Mouse (Mus musculus): ENCODE results near the gene Tbcd. TPM values are rescaled to one million over a fixed set of nuclear protein-coding genes. Genes with fewer than 3 reads are reported as not detected.
"Not testable (repeated sequence)": the region's sequence is repeated elsewhere in the genome, so short reads cannot be mapped to it uniquely, and the experiment has no call there.

Gene Tbcd
- total RNA-seq, 2 experiments from 2014 or later = 13.9 to 14.3 TPM

DNA sequence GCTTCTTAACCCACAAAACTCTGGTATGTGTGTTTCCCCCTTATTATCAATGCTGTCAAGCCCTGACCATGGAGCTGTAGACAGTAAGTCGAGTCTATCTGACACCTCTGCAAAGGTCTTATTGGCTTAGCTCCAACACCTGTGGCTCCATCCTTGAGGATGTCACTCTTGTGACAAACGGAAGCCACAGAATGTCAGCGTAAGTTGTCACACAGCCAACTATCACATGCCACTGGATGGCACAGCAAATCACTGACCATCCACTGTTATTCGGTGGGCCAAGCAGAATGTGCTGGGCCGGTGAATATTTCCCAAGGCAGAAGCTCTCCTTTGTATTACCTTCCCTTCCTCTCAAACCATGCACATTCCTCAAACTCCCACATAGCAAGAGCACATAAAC, 196.4 kb downstream of the Tbcd start:
- no peak for DNase-seq
- intact Hi-C loops (cut with DNase I) = no loop called here

DNA sequence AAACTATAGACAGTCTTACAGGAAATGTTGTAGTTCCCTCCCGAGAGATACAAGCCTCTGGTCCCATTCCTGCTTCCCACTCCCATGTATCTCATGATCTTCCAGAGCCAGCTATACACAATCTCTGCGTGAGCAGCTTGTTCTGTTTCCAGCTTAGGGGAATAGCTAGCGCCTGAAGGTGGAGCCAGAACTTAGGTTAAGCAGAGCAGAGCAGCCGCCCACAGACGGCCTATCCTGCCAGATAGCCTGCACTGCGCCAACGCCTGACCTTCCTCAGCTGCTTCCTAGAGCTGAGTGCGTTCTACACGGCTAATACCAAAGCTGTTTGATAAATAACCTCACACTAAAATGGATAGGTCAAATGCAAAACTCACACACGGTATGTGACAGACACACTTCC, 198.2 kb downstream of the Tbcd start:
- peak; percentile 61 to 70 for DNase-seq
- intact Hi-C loops (cut with DNase I) = loop anchor here (5.0 kb wide), 1 partner anchor 52 kb away; the partner anchor contains the start of gene Metrnl

DNA sequence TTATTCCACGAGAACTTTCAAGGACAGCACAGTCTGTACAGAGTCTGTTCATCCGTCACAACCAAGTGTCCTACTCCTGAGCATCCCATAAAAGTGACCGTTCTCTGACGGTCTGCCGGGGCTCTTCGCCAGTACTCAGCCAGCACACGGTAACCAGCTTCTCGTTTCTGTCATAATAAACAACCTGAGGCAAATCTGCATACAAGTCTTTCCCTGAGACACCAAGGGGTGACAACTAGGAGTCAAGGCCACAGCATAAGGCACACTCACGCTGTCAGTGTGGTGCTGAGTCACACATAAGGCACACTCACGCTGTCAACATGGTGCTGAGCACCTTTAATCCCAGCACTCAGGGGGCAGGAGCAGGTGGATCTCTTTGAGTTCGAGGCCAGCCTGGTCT, 198.9 kb downstream of the Tbcd start:
- intact Hi-C loops (cut with DNase I) = loop anchor here (5.0 kb wide), 1 partner anchor 52 kb away; the partner anchor contains the start of gene Metrnl
- no peak for DNase-seq

DNA sequence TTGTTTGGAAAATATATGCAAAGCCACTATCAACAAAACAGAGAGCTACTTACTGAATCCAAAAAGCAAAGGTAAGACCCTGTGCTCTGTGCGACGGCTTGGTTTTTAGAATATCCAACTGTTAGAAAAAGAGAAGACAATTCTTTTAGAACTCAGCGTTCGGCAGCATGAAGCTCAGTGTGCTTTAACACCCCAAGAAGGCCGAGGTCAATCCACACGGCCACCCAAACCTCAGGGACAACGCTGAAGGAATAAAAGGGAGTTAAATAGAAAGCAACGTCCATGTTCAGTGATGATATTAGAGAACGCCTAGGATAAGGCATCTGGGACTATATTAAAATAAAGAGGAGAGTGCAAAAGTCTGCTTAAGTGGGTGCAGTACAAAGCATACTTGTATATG, 199.8 kb downstream of the Tbcd start:
- DNase-seq = no peak
- intact Hi-C loops (cut with DNase I) = loop anchor here (5.0 kb wide), 1 partner anchor 51 kb away; the partner anchor contains the start of gene Metrnl

DNA sequence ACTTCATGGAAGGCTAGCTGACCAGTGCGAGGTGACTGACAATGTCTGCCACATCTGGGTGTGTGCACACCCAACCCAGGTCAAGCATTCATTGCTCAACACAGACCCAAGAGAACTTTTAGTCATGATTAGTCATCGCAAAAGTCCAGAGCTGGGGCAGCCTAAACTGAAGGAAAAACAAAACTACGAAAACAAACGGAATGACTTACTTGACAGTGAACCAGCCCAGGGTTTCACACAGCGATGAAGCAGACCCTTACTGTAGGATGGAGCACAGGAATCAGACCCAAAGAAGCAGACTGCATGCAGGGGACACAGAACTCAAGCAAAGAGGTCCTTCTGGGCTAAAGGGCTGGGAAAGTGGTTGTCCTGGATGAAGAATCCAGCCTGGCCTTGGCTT, 200.2 kb downstream of the Tbcd start:
- intact Hi-C loops (cut with DNase I) = loop anchor here (1.0 to 5.0 kb wide), 2 partner anchors 50 to 156 kb away; partner anchors contain the start of gene Metrnl
- DNase-seq = no peak

DNA sequence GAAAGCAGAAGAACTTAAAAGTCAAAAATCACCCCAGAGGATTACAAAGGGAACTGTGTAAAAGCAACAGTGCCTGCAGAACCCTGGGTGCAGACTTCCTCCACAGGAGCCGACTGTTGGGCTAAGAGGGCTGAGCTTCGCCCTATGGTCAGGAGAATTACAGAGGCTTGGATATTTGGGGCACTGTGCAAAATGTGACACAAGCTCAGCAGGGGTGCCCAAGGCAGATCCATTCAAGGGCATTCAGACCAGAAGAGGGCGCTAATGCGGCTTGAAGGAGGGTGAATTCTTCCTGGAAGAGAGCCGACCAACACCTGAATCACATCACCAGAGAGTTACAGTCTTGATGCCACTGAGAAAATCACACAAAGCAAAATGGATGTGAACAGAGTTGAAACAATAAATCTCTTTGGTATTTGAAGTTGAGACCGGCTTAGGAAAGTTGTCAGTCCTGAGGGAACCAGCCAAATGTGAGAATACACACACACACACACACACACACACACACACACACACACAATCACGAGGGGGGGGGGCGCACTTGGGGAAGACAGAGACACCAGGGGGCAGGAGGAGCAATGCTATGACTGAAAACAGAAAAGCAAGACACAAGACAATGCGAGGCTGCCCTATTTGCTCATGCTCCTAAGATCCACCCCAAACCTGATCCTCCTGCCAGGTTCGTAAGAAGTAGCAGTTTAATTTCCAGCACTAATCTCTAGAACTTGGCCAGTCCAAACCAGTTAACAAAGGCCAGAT, 201.0 kb downstream of the Tbcd start:
- intact Hi-C loops (cut with DNase I) = loop anchor here (1.0 to 5.0 kb wide), 2 partner anchors 50 to 156 kb away; partner anchors contain the start of gene Metrnl
- peak; percentile 62 to 82 for DNase-seq

DNA sequence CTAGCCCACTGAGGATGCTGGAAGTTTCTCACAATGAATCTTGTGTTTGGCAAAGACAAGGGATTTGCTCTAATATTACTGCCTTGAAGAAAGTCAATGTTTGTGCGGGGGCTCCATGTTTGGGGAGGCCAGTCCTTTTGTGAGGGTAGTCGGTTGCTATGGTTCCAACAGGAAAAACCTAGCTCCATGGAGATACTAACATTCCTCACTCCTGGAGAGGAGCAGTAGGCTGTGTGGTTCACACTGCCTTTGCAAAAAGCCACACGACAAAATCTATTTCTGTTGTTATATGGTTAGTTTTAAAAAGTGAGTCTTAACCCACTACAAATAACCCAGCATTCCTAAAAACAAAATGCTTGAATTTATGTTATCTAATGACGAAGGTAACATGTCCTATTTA, 201.9 kb downstream of the Tbcd start:
- no peak for DNase-seq
- intact Hi-C loops (cut with DNase I) = loop anchor here (5.0 kb wide), 1 partner anchor 49 kb away; the partner anchor contains the start of gene Metrnl

DNA sequence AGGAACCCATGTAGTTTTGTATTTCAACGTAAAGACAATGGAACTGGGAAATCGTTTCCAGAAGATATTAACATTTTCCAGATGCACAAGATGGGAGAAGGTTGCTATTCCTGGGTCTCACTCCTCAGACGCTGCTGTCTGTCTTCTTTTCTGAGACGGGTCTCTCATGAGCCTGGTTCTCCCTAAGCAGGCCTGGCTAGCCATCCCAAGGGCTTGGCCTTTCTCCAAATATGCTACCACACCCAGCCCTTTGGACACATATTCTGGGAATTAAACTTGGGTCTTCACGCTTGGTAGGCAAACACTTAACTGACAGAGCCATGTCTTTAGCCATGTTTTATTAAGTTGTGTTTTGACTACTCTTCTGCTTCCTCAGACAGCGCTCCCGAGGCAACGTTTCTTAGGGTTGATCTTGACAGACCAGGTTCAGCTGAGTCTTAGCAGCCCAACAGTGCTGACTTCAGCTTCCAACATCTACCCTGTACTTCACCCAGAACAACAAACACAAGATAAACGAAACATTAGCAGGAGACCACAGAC, 202.7 kb downstream of the Tbcd start:
- DNase-seq = no peak
- intact Hi-C loops (cut with DNase I) = loop anchor here (5.0 kb wide), 1 partner anchor 48 kb away; the partner anchor contains the start of gene Metrnl

DNA sequence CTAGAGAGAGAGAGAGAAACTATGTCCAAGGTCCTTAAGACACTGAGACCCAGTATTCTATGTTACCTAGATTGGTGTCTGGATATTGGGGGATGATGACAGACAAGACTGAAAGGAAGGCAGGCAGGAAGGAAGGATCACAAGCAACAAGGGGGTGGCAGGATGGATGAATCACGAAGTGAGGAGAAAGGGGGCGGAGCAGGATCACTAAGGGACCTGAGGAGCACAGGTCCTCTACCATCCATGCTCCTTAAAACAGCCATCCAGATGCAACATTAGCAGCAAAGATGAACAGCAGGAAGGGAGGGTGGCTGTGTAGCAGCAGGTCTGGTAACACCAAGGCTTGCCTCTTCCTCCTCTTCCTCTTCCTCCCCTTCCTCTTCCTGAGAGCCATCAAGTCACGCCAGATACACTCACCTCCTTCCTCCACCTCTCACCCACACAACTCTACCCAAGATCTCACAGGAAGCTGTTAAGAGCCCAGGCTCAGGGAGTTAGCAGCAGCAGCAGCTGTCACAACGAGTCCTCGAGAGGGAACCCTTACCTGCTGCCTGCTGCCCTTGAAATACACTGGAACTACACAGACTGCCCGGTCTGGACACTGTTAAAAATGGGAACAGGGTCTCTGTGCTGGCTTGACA, 203.5 kb downstream of the Tbcd start:
- no peak for DNase-seq
- intact Hi-C loops (cut with DNase I) = no loop called here

DNA sequence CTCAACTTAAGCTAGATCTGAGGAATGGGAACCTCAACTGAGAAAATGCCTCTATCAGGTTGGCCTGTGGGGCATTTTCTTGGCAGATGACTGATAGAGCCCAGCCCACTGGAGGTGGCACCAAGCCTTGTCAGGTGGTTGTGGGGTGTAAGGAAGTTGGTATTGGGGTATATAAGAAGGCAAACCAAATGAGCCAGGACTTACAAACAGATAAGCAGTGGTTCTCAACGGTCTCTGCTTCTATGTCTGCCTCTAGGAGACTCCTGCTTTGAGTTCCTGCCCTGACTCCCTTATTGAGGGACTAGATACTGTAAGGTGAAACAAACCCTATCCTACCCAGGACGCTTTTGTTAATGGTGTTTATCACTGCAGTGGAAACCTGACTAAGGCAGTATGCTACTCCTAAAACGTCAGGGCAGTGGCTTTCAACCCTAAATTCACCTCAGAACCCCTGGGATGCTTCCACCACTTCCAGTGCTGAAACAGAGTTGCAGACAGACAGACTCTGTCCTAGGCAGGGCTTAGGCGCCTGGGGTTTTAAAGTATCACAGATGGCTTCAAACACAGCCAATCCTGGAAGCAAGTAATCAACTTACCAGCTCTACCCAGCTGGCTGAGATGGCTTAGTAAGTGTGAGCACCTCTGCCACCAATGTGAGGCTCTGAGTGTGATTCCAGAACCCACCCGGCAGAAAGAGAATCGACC, 204.2 kb downstream of the Tbcd start:
- intact Hi-C loops (cut with DNase I) = no loop called here
- DNase-seq = no peak

DNA sequence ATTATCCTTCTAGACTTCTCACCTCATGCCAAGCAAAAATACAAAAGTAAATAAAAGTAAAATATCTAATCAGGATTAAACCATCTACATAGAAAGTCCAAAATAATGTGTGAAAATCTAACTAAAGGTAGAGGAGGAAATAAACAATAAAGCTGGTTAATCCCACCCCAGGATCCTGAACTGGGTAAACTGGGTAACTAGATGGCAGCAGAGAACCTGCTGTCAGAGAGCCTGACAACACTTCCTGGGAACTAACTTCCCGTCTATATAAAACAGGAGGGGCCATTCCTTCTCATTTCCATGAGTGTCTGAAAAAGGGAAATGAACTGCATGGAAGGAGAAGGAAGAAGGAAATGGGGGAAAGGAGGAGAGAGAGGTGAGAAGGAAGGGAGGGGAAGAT, 206.4 kb downstream of the Tbcd start:
- intact Hi-C loops (cut with DNase I) = no loop called here
- DNase-seq = no peak

DNA sequence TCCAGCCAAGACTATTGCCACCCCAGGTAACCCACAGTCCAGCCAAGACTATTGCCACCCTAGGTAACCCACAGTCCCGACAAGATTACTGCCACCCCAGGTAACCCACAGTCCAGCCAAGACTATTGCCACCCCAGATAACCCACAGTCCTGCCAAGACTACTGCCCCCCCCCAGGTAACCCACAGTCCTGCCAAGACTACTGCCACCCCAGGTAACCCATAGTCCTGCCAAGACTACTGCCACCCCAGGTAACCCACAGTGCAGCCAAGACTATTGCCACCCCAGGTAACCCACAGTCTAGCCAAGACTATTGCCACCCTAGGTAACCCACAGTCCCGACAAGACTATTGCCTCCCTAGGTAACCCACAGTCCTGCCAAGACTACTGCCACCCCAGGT, 208.9 kb downstream of the Tbcd start:
- DNase-seq; intact Hi-C loops (cut with DNase I): not testable (repeated sequence)

DNA sequence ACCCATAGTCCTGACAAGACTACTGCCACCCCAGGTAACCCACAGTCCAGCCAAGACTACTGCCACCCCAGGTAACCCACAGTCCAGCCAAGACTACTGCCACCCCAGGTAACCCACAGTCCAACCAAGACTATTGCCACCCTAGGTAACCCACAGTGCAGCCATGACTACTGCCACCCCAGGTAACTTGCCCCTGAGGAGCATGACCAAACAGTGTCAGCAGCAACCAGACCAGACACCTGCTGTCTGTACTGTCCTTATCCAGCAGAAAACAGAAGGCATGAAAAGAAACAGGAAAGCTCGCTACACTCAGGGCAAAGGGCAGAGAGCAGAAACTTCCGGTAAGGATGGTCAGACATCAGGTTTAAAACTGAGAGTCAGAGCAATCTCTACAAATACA, 209.4 kb downstream of the Tbcd start:
- no peak for DNase-seq
- intact Hi-C loops (cut with DNase I) = no loop called here

Other genes starting within 250 kb of the Tbcd start
- 1 to 10 TPM; 9.4 to 9.5 TPM for gene Hexdc, start 247.5 kb upstream of the Tbcd start, total RNA-seq (2021)
- gene Ogfod3, start 247.2 kb upstream of the Tbcd start, total RNA-seq (2021) = 10 to 100 TPM; 14.4 to 18.4 TPM
- gene Cybc1, start 222.6 kb upstream of the Tbcd start, total RNA-seq (2021) = 10 to 100 TPM; 10.1 to 12.1 TPM
- 100 to 1,000 TPM; 102 to 103 TPM for gene Narf, start 214.7 kb upstream of the Tbcd start, total RNA-seq (2021)
- 10 to 100 TPM; 19.9 to 23.7 TPM for gene Foxk2, start 192.0 kb upstream of the Tbcd start, total RNA-seq (2021)
- 10 to 100 TPM; 42.0 to 43.6 TPM for gene Wdr45b, start 97.5 kb upstream of the Tbcd start, total RNA-seq (2021)
- 1 to 10 TPM; 2.0 to 3.3 TPM for gene Rab40b, start 63.7 kb upstream of the Tbcd start, total RNA-seq (2021)
- gene Fn3krp, start 30.5 kb upstream of the Tbcd start, total RNA-seq (2021) = 1 to 10 TPM; 6.9 to 8.3 TPM
- 10 to 100 TPM; 22.2 to 23.0 TPM for gene Fn3k, start 17.0 kb upstream of the Tbcd start, total RNA-seq (2021)
- not detected for gene Zfp750, start 67.4 kb downstream of the Tbcd start, total RNA-seq (2021)
- 1 to 10 TPM; 3.6 to 4.7 TPM for gene B3gntl1, start 221.2 kb downstream of the Tbcd start, total RNA-seq (2021)
- 10 to 100 TPM; 20.4 to 22.7 TPM for gene Metrnl, start 249.6 kb downstream of the Tbcd start, total RNA-seq (2021)

Data from heart, postnatal 14 days (tissue).